Mouse (Mus musculus): ENCODE measurements around the gene Aph1c.
"Not testable (repeated sequence)": the region's sequence is repeated elsewhere in the genome, so short reads cannot be mapped to it uniquely, and the experiment has no call there.

- not testable (repeated sequence) for TF ChIP-seq CTCF (IDR thresholded peaks at IDR 0.05; ENCODE audit: low read depth, low read length); POLR2A (IDR thresholded peaks at IDR 0.05; ENCODE audit: borderline replicate concordance, low read depth, low read length)
These were observed 50.0 kb downstream of the Aph1c start for GRCm38 (mm10) chr9:66784552-66784951.
